Mouse (Mus musculus): ENCODE data around the gene Eif4e3. TPM values are rescaled to one million over a fixed set of nuclear protein-coding genes. Genes with fewer than 3 reads are reported as not detected.

Gene Eif4e3
- polyA plus RNA-seq, 1 experiment from 2014 or later: 2.7 TPM

DNA sequence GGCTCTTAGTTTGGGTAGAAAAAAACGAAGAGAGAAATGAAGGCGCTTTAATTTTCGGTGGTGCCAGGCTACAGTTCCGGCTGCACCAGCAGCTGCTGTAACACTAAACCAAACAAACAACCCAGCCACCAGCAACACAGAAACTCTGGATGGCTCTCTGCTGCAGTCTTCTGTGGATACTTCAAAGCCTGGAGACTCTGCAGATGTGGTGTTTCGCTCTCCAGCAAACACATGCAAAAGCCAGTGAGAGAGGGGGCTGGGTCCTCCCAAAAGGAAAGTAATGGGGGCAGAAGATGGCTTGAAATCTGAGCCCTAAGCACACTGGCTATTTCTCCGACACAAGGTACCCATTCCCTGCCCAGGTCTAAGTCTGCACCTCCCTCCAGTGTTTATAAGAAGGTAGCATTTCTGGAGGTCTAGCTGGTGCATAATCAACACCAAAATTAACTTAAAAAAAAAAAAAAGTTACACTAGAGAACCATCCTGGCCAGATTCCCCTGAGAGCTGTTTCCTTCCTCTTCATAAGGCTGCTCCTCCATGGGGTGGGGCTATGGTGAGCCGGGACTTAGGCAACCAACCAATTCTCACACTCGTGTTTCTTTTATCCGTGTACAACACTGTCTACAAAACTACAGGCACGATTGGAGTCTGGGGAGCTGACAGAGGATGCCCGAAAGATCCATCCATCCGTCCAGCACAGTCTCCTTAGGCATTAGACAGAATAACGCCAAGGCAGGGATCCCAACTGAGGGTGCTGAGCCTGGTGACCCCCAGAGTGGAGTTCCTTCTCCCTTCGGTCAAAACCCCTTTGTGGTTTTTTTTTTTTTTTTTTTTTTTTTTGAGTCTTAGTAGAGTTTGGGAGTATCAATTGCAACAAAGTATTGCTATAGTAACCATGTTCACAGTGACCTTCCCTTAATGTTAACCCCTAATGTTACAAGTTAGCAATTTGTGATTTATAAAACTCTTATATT, 55.8 kb downstream of the Eif4e3 start:
- ATAC-seq (ENCODE audit: low read depth): no peak
- 19% methylated on average over 14 of the region's 14 CpGs for WGBS (ENCODE audit: insufficient replicate concordance)
- H3K4me2 ChIP-seq (ENCODE audit: low read depth, low read length): no peak overlapping the region

DNA sequence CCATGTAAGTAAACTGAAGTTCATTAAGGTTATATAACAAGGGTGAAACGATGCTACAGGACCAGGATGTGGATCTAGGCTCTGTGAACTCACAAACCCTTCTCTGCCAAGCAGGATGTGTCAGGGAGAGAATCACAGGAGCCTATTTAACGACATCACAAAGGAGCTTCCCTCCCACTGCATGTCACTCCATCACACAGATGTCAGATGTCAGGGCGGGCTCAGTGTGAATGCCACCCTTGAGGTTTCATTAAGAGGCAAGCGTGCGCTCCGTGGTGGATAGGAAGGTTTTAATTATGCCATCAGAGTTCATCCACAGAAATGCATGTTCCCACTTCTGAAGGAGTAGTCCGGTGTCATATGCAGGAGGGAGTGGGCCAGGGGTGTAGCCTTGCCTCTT, 60.5 kb downstream of the Eif4e3 start:
- no peak overlapping the region for H3K4me2 ChIP-seq (ENCODE audit: low read depth, low read length)
- H3K4me3 ChIP-seq (ENCODE audit: low read depth, low read length): no peak overlapping the region
- no peaks in the 10 kb centered on the region for H3K4me1 ChIP-seq (ENCODE audit: control insufficient read depth, low read depth, low read length)
- no peak overlapping the region for H3K27ac ChIP-seq (ENCODE audit: low read length)
- ATAC-seq (ENCODE audit: low read depth): no peak
- H3K9me3 ChIP-seq (replicated peaks; ENCODE audit: control insufficient read depth, low read length): no peaks in the 10 kb centered on the region
- WGBS (ENCODE audit: insufficient replicate concordance): 64% methylated on average over 7 of the region's 7 CpGs
- H3K27me3 ChIP-seq (ENCODE audit: control insufficient read depth, insufficient read depth, low read depth, low read length): no peaks in the 10 kb centered on the region
- no peaks in the 10 kb centered on the region for H3K36me3 ChIP-seq (ENCODE audit: control insufficient read depth, insufficient read depth)
- H3K9ac ChIP-seq (ENCODE audit: low read depth, low read length): no peak overlapping the region

More for the DNA sequence above, 55.8 kb downstream of the Eif4e3 start:
- Histone ChIP-seq H3K4me1 (ENCODE audit: control insufficient read depth, low read depth, low read length) (no peaks in the 10 kb centered on the region), H3K9me3 (replicated peaks; ENCODE audit: control insufficient read depth, low read length) (no peaks in the 10 kb centered on the region), H3K9ac (ENCODE audit: low read depth, low read length) (no peak overlapping the region), H3K27ac (ENCODE audit: low read length) (no peak overlapping the region), H3K4me3 (ENCODE audit: low read depth, low read length) (no peak overlapping the region), H3K27me3 (ENCODE audit: control insufficient read depth, insufficient read depth, low read depth, low read length) (no peaks in the 10 kb centered on the region), H3K36me3 (ENCODE audit: control insufficient read depth, insufficient read depth) (no peaks in the 10 kb centered on the region)

DNA sequence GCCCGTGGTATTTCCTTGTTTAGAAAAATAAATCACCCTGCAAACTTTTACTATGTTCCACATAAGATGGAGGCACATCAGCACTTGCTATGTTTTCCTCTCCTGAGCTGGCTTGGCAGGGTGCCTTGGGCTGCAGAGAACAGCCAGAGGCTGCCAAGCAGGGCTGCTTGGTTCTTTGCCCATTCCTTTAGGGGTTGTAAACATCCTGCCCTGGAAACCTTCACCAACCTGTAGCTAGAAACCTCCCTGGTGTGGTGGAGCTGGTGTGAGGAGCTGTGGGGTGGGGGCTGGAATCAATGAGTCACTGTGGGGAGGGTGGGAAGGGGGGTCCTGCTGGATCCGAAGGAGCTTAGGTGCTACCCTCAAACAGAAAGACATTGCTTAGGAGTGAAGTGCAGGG, 61.8 kb downstream of the Eif4e3 start:
- ATAC-seq (ENCODE audit: low read depth): no peak

GRCm38 (mm10) chr6:99602434-99602833, 64.1 kb downstream of the Eif4e3 start:
- H3K4me1 ChIP-seq (ENCODE audit: control insufficient read depth, low read depth, low read length): no peaks in the 10 kb centered on the region
- no peak overlapping the region for H3K27ac ChIP-seq (ENCODE audit: low read length)
- no peak overlapping the region for H3K4me2 ChIP-seq (ENCODE audit: low read depth, low read length)
- 58% methylated on average over 7 of the region's 7 CpGs for WGBS (ENCODE audit: insufficient replicate concordance)
- no peaks in the 10 kb centered on the region for H3K9me3 ChIP-seq (replicated peaks; ENCODE audit: control insufficient read depth, low read length)
- no peak overlapping the region for H3K4me3 ChIP-seq (ENCODE audit: low read depth, low read length)
- H3K9ac ChIP-seq (ENCODE audit: low read depth, low read length): no peak overlapping the region
- H3K36me3 ChIP-seq (ENCODE audit: control insufficient read depth, insufficient read depth): no peaks in the 10 kb centered on the region
- H3K27me3 ChIP-seq (ENCODE audit: control insufficient read depth, insufficient read depth, low read depth, low read length): no peaks in the 10 kb centered on the region
- ATAC-seq (ENCODE audit: low read depth): no peak

More for the DNA sequence above, 61.8 kb downstream of the Eif4e3 start:
- no peak overlapping the region for H3K4me2 ChIP-seq (ENCODE audit: low read depth, low read length)
- WGBS (ENCODE audit: insufficient replicate concordance): 46% methylated on average over 2 of the region's 2 CpGs
- H3K4me3 ChIP-seq (ENCODE audit: low read depth, low read length): no peak overlapping the region
- no peaks in the 10 kb centered on the region for H3K4me1 ChIP-seq (ENCODE audit: control insufficient read depth, low read depth, low read length)
- H3K27ac ChIP-seq (ENCODE audit: low read length): no peak overlapping the region
- H3K9me3 ChIP-seq (replicated peaks; ENCODE audit: control insufficient read depth, low read length): no peaks in the 10 kb centered on the region
- no peaks in the 10 kb centered on the region for H3K36me3 ChIP-seq (ENCODE audit: control insufficient read depth, insufficient read depth)
- no peak overlapping the region for H3K9ac ChIP-seq (ENCODE audit: low read depth, low read length)
- no peaks in the 10 kb centered on the region for H3K27me3 ChIP-seq (ENCODE audit: control insufficient read depth, insufficient read depth, low read depth, low read length)

- Histone ChIP-seq H3K9ac (ENCODE audit: low read depth, low read length) (no peak overlapping the region), H3K36me3 (ENCODE audit: control insufficient read depth, insufficient read depth) (no peaks in the 10 kb centered on the region), H3K4me3 (ENCODE audit: low read depth, low read length) (no peak overlapping the region), H3K27me3 (ENCODE audit: control insufficient read depth, insufficient read depth, low read depth, low read length) (no peaks in the 10 kb centered on the region), H3K4me2 (ENCODE audit: low read depth, low read length) (no peak overlapping the region), H3K27ac (ENCODE audit: low read length) (no peak overlapping the region), H3K4me1 (ENCODE audit: control insufficient read depth, low read depth, low read length) (no peaks in the 10 kb centered on the region), H3K9me3 (replicated peaks; ENCODE audit: control insufficient read depth, low read length) (no peaks in the 10 kb centered on the region)
- ATAC-seq (ENCODE audit: low read depth): no peak
- WGBS (ENCODE audit: insufficient replicate concordance): 41% methylated on average over 8 of the region's 8 CpGs
These were observed 65.7 kb downstream of the Eif4e3 start for GRCm38 (mm10) chr6:99600886-99601285.

DNA sequence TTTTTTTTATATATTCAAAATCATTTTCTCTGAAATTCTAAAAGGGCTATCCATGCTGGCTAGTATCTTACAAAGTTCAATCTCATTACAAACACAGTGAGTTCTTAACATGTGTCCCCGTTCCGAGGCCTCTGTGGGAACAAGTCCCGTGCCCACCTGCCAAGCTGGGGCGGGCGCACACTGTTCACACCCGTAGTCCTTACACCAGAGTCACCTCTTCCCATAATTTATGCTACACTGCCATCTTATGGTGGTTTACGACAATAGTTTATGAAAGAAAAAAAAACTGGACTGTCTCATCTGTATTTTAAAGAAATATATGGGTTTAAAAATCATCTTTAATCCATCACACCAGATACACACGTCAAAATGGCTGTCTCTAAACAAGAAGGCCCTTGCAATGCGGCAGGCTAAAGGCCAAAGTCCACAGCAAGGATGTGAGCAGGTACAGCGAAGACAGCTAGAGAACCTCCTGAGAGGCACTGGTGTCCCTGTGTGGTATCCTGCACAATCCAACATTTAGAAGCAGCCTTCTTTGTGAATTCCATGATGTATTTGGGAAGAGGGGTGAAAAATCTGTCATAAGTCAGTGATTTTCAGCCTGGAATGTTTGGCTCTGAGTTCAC, 66.3 kb downstream of the Eif4e3 start:
- Histone ChIP-seq H3K27ac (ENCODE audit: low read length) (no peak overlapping the region), H3K4me1 (ENCODE audit: control insufficient read depth, low read depth, low read length) (no peaks in the 10 kb centered on the region), H3K36me3 (ENCODE audit: control insufficient read depth, insufficient read depth) (no peaks in the 10 kb centered on the region), H3K4me2 (ENCODE audit: low read depth, low read length) (no peak overlapping the region), H3K9ac (ENCODE audit: low read depth, low read length) (no peak overlapping the region), H3K4me3 (ENCODE audit: low read depth, low read length) (no peak overlapping the region), H3K27me3 (ENCODE audit: control insufficient read depth, insufficient read depth, low read depth, low read length) (no peaks in the 10 kb centered on the region), H3K9me3 (replicated peaks; ENCODE audit: control insufficient read depth, low read length) (no peaks in the 10 kb centered on the region)
- WGBS (ENCODE audit: insufficient replicate concordance): 19% methylated on average over 10 of the region's 10 CpGs
- no peak for ATAC-seq (ENCODE audit: low read depth)

DNA sequence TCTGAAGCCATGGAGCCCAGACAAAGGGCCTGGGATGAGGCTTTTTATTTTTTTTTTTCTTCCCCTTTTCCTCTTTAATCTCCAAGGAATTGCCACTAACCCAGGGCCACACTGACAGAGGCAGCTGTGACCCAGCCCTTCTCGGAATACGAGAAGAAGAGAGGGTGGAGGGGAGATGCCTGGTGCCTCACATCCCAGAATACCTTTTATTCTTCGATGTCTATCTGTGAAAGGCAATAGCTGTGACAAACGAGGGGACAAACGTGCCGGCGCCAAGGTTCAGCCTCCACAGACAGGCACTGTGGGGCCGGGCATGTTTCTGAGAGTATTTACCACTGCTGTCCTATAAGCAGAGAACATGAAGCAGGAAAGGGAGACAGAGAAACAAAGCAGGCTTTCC, 66.9 kb downstream of the Eif4e3 start:
- no peaks in the 10 kb centered on the region for H3K27me3 ChIP-seq (ENCODE audit: control insufficient read depth, insufficient read depth, low read depth, low read length)
- H3K27ac ChIP-seq (ENCODE audit: low read length): no peak overlapping the region
- H3K4me2 ChIP-seq (ENCODE audit: low read depth, low read length): no peak overlapping the region
- H3K9ac ChIP-seq (ENCODE audit: low read depth, low read length): no peak overlapping the region
- H3K4me3 ChIP-seq (ENCODE audit: low read depth, low read length): no peak overlapping the region
- no peaks in the 10 kb centered on the region for H3K36me3 ChIP-seq (ENCODE audit: control insufficient read depth, insufficient read depth)
- no peak for ATAC-seq (ENCODE audit: low read depth)
- H3K4me1 ChIP-seq (ENCODE audit: control insufficient read depth, low read depth, low read length): no peaks in the 10 kb centered on the region
- WGBS (ENCODE audit: insufficient replicate concordance): 58% methylated on average over 8 of the region's 8 CpGs
- no peaks in the 10 kb centered on the region for H3K9me3 ChIP-seq (replicated peaks; ENCODE audit: control insufficient read depth, low read length)

DNA sequence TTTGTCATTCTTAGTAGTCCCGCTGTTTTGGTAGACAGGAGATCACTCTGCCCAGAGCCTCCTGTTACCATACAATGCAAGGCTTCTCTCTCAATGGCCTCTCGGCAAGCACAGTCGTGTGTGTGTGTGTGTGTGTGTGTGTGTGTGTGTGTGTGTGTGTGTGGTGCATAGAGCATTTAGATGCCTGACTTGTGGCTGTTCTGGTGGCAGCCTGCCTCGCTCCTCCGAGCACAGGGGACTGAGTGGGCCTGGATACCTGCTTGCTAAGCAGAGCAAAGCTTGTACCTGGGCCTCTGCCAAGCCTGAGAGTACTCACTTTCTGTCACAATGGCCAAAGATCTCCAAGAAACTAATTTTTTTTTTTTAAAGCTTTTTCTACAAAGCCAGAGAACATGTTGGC, 67.3 kb downstream of the Eif4e3 start:
- no peaks in the 10 kb centered on the region for H3K36me3 ChIP-seq (ENCODE audit: control insufficient read depth, insufficient read depth)
- no peak overlapping the region for H3K4me3 ChIP-seq (ENCODE audit: low read depth, low read length)
- WGBS (ENCODE audit: insufficient replicate concordance): 51% methylated on average over 5 of the region's 5 CpGs
- no peak overlapping the region for H3K27ac ChIP-seq (ENCODE audit: low read length)
- H3K4me1 ChIP-seq (ENCODE audit: control insufficient read depth, low read depth, low read length): no peaks in the 10 kb centered on the region
- no peaks in the 10 kb centered on the region for H3K9me3 ChIP-seq (replicated peaks; ENCODE audit: control insufficient read depth, low read length)
- no peaks in the 10 kb centered on the region for H3K27me3 ChIP-seq (ENCODE audit: control insufficient read depth, insufficient read depth, low read depth, low read length)
- H3K9ac ChIP-seq (ENCODE audit: low read depth, low read length): no peak overlapping the region
- ATAC-seq (ENCODE audit: low read depth): no peak
- no peak overlapping the region for H3K4me2 ChIP-seq (ENCODE audit: low read depth, low read length)

DNA sequence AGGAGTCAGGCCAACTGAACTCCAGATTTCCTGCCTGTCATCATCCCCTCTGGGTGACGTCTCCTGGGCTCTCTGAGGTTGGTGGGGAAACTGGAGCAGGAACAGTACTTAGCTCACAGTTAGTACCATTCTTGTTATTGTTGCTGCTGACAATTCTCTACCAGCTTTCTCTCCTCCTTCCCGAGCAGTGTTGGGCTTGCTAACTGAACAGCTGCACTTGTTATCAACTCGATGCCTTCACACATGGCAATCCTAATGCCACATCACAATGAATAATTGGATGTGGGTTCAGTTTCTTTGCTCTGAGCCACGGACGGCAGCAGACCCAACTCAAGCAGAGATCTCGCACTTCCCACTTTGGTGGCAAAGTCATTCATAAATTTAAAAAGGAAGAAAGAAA, 89.5 kb downstream of the Eif4e3 start:
- WGBS (ENCODE audit: insufficient replicate concordance): 29% methylated on average over 6 of the region's 6 CpGs
- H3K27ac ChIP-seq (ENCODE audit: low read length): no peak overlapping the region
- ATAC-seq (ENCODE audit: low read depth): no peak
- H3K27me3 ChIP-seq (ENCODE audit: control insufficient read depth, insufficient read depth, low read depth, low read length): no peaks in the 10 kb centered on the region
- no peak overlapping the region for H3K9ac ChIP-seq (ENCODE audit: low read depth, low read length)
- no peak overlapping the region for H3K4me2 ChIP-seq (ENCODE audit: low read depth, low read length)
- no peaks in the 10 kb centered on the region for H3K36me3 ChIP-seq (ENCODE audit: control insufficient read depth, insufficient read depth)
- no peaks in the 10 kb centered on the region for H3K9me3 ChIP-seq (replicated peaks; ENCODE audit: control insufficient read depth, low read length)
- H3K4me3 ChIP-seq (ENCODE audit: low read depth, low read length): no peak overlapping the region
- H3K4me1 ChIP-seq (ENCODE audit: control insufficient read depth, low read depth, low read length): no peaks in the 10 kb centered on the region

All from liver, embryonic 16.5 days (tissue).